Mouse (Mus musculus): Measurements from ENCODE around the gene Glra3.

DNA sequence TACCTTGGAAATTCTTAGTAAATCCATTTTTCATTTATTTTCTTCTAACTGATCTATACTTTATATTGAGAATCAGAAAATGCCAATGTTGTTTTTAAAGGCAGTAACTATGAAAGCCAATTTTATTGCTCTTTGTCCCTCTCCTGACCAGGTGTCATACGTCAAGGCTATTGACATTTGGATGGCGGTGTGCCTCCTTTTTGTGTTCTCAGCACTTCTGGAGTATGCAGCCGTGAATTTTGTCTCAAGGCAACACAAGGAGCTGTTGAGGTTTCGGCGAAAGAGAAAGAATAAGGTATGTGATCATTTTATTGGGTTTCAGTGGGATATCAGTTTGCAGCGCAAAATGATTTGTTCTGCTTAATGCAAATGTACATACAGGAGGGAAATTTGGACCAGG, 170.0 kb downstream of the Glra3 start:
- TF ChIP-seq POLR2A (IDR thresholded peaks at IDR 0.05; ENCODE audit: low read depth, low read length) (no peak), CTCF (IDR thresholded peaks at IDR 0.05; ENCODE audit: extremely low read depth, insufficient read length, insufficient replicate concordance, low read depth, low read length) (no peak)
